Mouse (Mus musculus) kidney, postnatal 0 days (tissue): ENCODE data around the gene Siglec1. TPM values are rescaled to one million over a fixed set of nuclear protein-coding genes. Genes with fewer than 3 reads are reported as not detected.

Source experiments
- ATAC-seq: fragments of 200-750 bp; cut with Nextera tagmentation; replicated peaks from 2 replicates; pipeline ENCODE4 v1.8.0; 2017; ENCODE audit warnings: low read depth, moderate number of reproducible peaks, moderate TSS enrichment, moderate library complexity; ENCODE audit not compliant: low FRiP score
- DNase-seq: peaks from one replicate; pipeline ENCODE4 v3.0.0-alpha.2; 2016; ENCODE audit warnings: low spot score
- H3K27ac ChIP-seq: fragments of 300-500 bp; sonication (generic); 2 replicates; pipeline ENCODE4 v1.5.1; 2014; ENCODE audit warnings: mild to moderate bottlenecking
- H3K27me3 ChIP-seq: fragments of 300-500 bp; sonication (generic); 2 replicates; pipeline ENCODE4 v1.6.1; 2014; ENCODE audit warnings: low read length, mixed read lengths; ENCODE audit not compliant: insufficient read depth
- H3K36me3 ChIP-seq: fragments of 300-500 bp; sonication (generic); 2 replicates; pipeline ENCODE4 v1.6.1; 2014; ENCODE audit warnings: low read length, mixed read lengths; ENCODE audit not compliant: insufficient read depth
- H3K4me1 ChIP-seq: fragments of 300-500 bp; sonication (generic); replicated peaks from 2 replicates; pipeline ENCODE4 v1.6.1; 2014; ENCODE audit warnings: antibody characterized with exemption, low read length, mixed read lengths; ENCODE audit not compliant: insufficient read depth
- H3K4me2 ChIP-seq: fragments of 300-500 bp; sonication (generic); 2 replicates; pipeline ENCODE4 v1.6.1; 2014; ENCODE audit warnings: mild to moderate bottlenecking, low read length, moderate library complexity, mixed read lengths
- H3K4me3 ChIP-seq: fragments of 300-500 bp; sonication (generic); replicated peaks from 2 replicates; pipeline ENCODE4 v1.5.1; 2014; ENCODE audit warnings: low read depth, low read length
- H3K9ac ChIP-seq: fragments of 300-500 bp; sonication (generic); 2 replicates; pipeline ENCODE4 v1.6.1; 2014; ENCODE audit warnings: low read depth, low read length
- H3K9me3 ChIP-seq: fragments of 300-500 bp; sonication (generic); replicated peaks from 2 replicates; pipeline ENCODE4 v1.6.1; 2016; ENCODE audit warnings: low read length, inconsistent platforms, mixed read lengths
- CTCF ChIP-seq: IDR thresholded peaks from 2 replicates; pipeline ENCODE4 v1.5.1; 2016; ENCODE audit warnings: antibody characterized with exemption, low read depth, mild to moderate bottlenecking, moderate library complexity
- WGBS: fragments of 180-500 bp; shearing (Covaris S2); extraction: QIAGEN DNeasy Blood & Tissue Kit; methylation state at CpG from one replicate; pipeline ENCODE4 v1.1.7; 2014; 5-methylcytosine and 5-hydroxymethylcytosine counted together
- polyA plus RNA-seq: library from polyadenylated mRNA; unstranded; fragments of >200 nt; fragmentation: Nextera tagmentation; extraction: Ambion mirVana; gene quantifications from 2 replicates; pipeline ENCODE4 v1.2.1, GENCODE M21; 2015

Siglec1 gene
- polyA plus RNA-seq, 1 experiment from 2014 or later, result 0.41 TPM

- no peak overlapping the region for H3K4me2 ChIP-seq
- H3K36me3 ChIP-seq, result no peaks in the 10 kb centered on the region
- peaks cover 13% of the 10 kb centered on the region for H3K4me1 ChIP-seq
- TF ChIP-seq CTCF, result no peak
- 77% methylated on average over 10 of the region's 10 CpGs for WGBS
- no peaks in the 10 kb centered on the region for H3K27me3 ChIP-seq
- no peak overlapping the region for H3K9ac ChIP-seq
- H3K4me3 ChIP-seq, result no peak overlapping the region
- DNase-seq (no peak), ATAC-seq (no peak)
- no peak overlapping the region for H3K27ac ChIP-seq
- H3K9me3 ChIP-seq, result no peaks in the 10 kb centered on the region
Observed at GRCm38 (mm10) chr2:131132111-131132888, 45.7 kb upstream of the Siglec1 start.

- no peaks in the 10 kb centered on the region for H3K9me3 ChIP-seq
- 65% methylated on average over 2 of the region's 2 CpGs for whole genome bisulfite sequencing
- H3K9ac ChIP-seq, result no peak overlapping the region
- no peak overlapping the region for H3K4me3 ChIP-seq
- no peak for DNase-seq
- no peaks in the 10 kb centered on the region for H3K36me3 ChIP-seq
- H3K4me1 ChIP-seq, result peaks cover 17% of the 10 kb centered on the region
- TF ChIP-seq CTCF, result no peak
- ATAC-seq, result no peak
- H3K27ac ChIP-seq, result no peak overlapping the region
- no peaks in the 10 kb centered on the region for H3K27me3 ChIP-seq
- no peak overlapping the region for H3K4me2 ChIP-seq
Observed at GRCm38 (mm10) chr2:131130849-131131248, 44.3 kb upstream of the Siglec1 start.

DNA sequence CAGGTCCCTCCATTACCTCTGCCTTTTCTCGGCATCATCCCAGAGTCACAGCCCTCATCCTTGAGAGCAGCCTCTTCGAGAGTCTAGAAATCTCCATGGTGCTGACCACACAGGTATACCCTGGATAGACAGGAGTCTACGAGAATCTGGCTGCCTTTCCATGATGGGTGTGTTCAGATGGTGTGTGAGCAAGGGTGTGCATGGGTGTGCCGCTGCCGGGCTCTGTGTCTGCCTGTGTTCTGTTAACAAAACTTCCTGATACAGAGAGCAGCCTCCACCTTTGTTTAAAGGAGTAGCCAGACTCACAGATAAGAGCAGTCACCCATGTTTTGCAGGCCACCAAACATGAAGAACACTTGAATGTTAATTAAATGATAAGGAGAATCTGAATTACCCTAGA lies 43.3 kb upstream of the Siglec1 start:
- H3K36me3 ChIP-seq, result no peaks in the 10 kb centered on the region
- no peak for ATAC-seq
- H3K9ac ChIP-seq, result no peak overlapping the region
- H3K4me1 ChIP-seq, result peaks cover 17% of the 10 kb centered on the region
- H3K9me3 ChIP-seq, result no peaks in the 10 kb centered on the region
- DNase-seq, result no peak
- WGBS, result 77% methylated on average over 5 of the region's 5 CpGs
- H3K27ac ChIP-seq, result no peak overlapping the region
- H3K27me3 ChIP-seq, result no peaks in the 10 kb centered on the region
- no peak for TF ChIP-seq CTCF
- H3K4me2 ChIP-seq, result no peak overlapping the region
- H3K4me3 ChIP-seq, result no peak overlapping the region

- DNase-seq (no peak), ATAC-seq (no peak)
- no peaks in the 10 kb centered on the region for H3K36me3 ChIP-seq
- 69% methylated on average over 3 of the region's 3 CpGs for WGBS
- H3K9me3 ChIP-seq, result no peaks in the 10 kb centered on the region
- no peak for TF ChIP-seq CTCF
- peak overlapping the region; percentile 57; the same call in 1 of the 2 replicates for H3K4me3 ChIP-seq
- H3K9ac ChIP-seq, result no peak overlapping the region
- no peaks in the 10 kb centered on the region for H3K27me3 ChIP-seq
- peak overlapping the region; percentile 83 for H3K4me2 ChIP-seq
- peaks cover 17% of the 10 kb centered on the region for H3K4me1 ChIP-seq
- no peak overlapping the region for H3K27ac ChIP-seq
Observed at GRCm38 (mm10) chr2:131128636-131129157, 42.1 kb upstream of the Siglec1 start.

DNA sequence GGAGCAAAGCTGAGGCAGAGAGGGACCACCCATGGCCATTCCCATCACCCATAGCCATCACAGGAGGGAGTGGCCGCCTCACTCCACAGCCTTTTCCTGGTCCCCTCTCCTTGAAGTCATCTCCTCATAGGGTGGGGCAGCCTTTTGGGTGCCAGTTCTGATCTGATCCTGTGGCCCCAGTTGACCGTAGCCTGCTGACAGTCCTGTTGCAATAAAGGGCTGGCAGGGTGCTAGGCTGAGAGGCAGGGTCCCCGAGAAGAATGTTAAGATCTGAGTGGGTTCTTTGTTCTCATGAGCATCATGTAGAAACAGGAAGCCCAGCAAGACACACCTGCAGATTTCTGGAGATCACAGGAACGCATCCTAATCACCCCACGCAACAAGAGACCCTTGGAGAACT lies 41.6 kb upstream of the Siglec1 start:
- Histone ChIP-seq H3K4me1 (peaks cover 17% of the 10 kb centered on the region), H3K9ac (peak overlapping the region; percentile 72), H3K4me3 (peak overlapping the region; percentile 57), H3K27ac (no peak overlapping the region), H3K4me2 (peak overlapping the region; percentile 83), H3K9me3 (no peaks in the 10 kb centered on the region), H3K27me3 (no peaks in the 10 kb centered on the region), H3K36me3 (no peaks in the 10 kb centered on the region)
- WGBS, result 71% methylated on average over 5 of the region's 5 CpGs
- TF ChIP-seq CTCF, result no peak
- DNase-seq (no peak), ATAC-seq (no peak)

DNA sequence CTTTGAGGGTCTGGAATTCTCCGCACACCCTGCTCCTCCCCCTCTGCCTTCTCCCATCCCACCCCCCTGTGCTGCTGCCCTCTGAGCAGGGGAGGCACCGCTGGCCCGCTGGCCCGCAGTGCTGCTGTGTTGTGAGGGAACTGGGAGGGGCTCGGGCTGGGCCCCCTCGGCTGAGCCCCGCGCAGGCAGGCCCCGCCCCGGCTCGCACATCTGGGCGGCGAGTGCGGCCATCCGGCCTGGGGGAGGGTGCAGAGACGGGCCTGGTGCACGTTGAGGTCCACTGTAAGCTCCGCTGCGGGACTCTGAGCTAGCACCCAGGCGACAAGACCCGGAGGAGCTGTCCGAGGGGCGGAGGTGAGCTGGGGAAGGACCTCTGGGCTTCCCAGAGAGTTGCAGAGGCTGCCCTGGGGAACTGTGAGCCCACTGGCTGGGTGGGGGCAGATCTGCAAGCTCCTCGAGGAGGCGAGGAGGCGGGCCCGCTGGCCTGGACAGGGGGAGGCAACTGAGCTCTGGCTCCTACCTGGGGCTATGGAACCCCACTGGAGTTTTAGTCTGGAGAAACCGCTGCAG lies 40.7 kb upstream of the Siglec1 start, which contains the start of gene Hspa12b:
Hspa12b (plus strand) TSS at position 120 of the 570 bp plus-strand sequence.
- Histone ChIP-seq H3K4me3 (peak within 1 kb of the TSS; percentile 57), H3K36me3 (no peaks in the 10 kb centered on the region), H3K9me3 (no peaks in the 10 kb centered on the region), H3K27me3 (no peaks in the 10 kb centered on the region), H3K4me1 (peaks cover 17% of the 10 kb centered on the region), H3K4me2 (peak within 1 kb of the TSS; percentile 83), H3K27ac (peak within 1 kb of the TSS; percentile 82), H3K9ac (peak within 1 kb of the TSS; percentile 72)
- DNase-seq, result peak; percentile 88
- WGBS, result 1% methylated on average over 27 of the region's 28 CpGs
- TF ChIP-seq CTCF, result no peak
- ATAC-seq, result peak; percentile 89
